ENCODE assay signal across 8 mouse cellular contexts in genomic region chr5:137045402-137046323, GRCm38 (mm10). TPM values are rescaled to one million over a fixed set of nuclear protein-coding genes. Genes with fewer than 3 reads are reported as not detected.
DNase-seq lines count a peak whose midpoint lies in the region; ATAC-seq and TF ChIP-seq lines count a peak whose summit lies in the region.

Gene Ap1s1 (minus strand): TSS chr5:137046135.

- peak; percentile 97 for DNase-seq in CD4-positive helper T cell, adult 2 months (ENCODE audit: low read depth, low spot score)
- peak; percentile 98 for DNase-seq in brain, embryonic 18.5 days (ENCODE audit: low read depth, low spot score)
- DNase-seq in kidney, postnatal 0 days (ENCODE audit: low spot score) = peak; percentile 98
- peak; percentile 99 for DNase-seq in liver, embryonic 11.5 days (ENCODE audit: low spot score)
- DNase-seq in naive thymus-derived CD4-positive, alpha-beta T cell, adult 2 months (ENCODE audit: low read depth) = peak; percentile 99

- peak within 1 kb of the TSS; percentile 83 for H3K9ac ChIP-seq in heart, embryonic 12.5 days
- peak within 1 kb of the TSS; percentile 74 for H3K9ac ChIP-seq in kidney, postnatal 0 days (ENCODE audit: low read depth, low read length)
- H3K9ac ChIP-seq in liver, embryonic 11.5 days (ENCODE audit: low read depth, low read length) = peak within 1 kb of the TSS; percentile 77
- peak within 1 kb of the TSS; percentile 63 for H3K9ac ChIP-seq in stomach, embryonic 14.5 days (replicated peaks; ENCODE audit: low read depth, low read length)

- TF ChIP-seq CTCF in kidney, postnatal 0 days (IDR thresholded peaks at IDR 0.05; ENCODE audit: low read depth) = no peak

- H3K4me1 ChIP-seq in heart, embryonic 12.5 days (replicated peaks) = peaks cover 16% of the 10 kb centered on the region
- H3K4me1 ChIP-seq in kidney, postnatal 0 days (replicated peaks; ENCODE audit: insufficient read depth, low read length) = peaks cover 7% of the 10 kb centered on the region
- H3K4me1 ChIP-seq in liver, embryonic 11.5 days (replicated peaks; ENCODE audit: control insufficient read depth, insufficient read depth, low read length) = peaks cover 6% of the 10 kb centered on the region
- H3K4me1 ChIP-seq in stomach, embryonic 14.5 days (ENCODE audit: control insufficient read depth, insufficient read depth, low read length) = peaks cover 9% of the 10 kb centered on the region

- peak; percentile 86 for ATAC-seq in erythroid progenitor cell, adult 5-6 weeks (replicated peaks; ENCODE audit: low FRiP score, poor library complexity, severe bottlenecking)
- peak; percentile 90 for ATAC-seq in heart, embryonic 12.5 days (ENCODE audit: insufficient number of reproducible peaks, low FRiP score)
- ATAC-seq in kidney, postnatal 0 days (replicated peaks; ENCODE audit: low FRiP score, low read depth) = peak; percentile 91
- peak; percentile 89 for ATAC-seq in liver, embryonic 11.5 days (replicated peaks; ENCODE audit: low FRiP score)
- ATAC-seq in stomach, embryonic 14.5 days (ENCODE audit: insufficient number of reproducible peaks, insufficient read depth, low FRiP score, low read depth) = peak; percentile 92

- peak within 1 kb of the TSS; percentile 68 for H3K4me3 ChIP-seq in heart, embryonic 12.5 days
- H3K4me3 ChIP-seq in kidney, postnatal 0 days (replicated peaks; ENCODE audit: low read depth, low read length) = peak within 1 kb of the TSS; percentile 65
- peak within 1 kb of the TSS; percentile 90 for H3K4me3 ChIP-seq in liver, embryonic 11.5 days (ENCODE audit: low read depth, low read length)
- H3K4me3 ChIP-seq in stomach, embryonic 14.5 days (ENCODE audit: low read depth, low read length) = peak within 1 kb of the TSS; percentile 77

- H3K27ac ChIP-seq in heart, embryonic 12.5 days (ENCODE audit: poor library complexity, severe bottlenecking) = peak within 1 kb of the TSS; percentile 41
- peak within 1 kb of the TSS; percentile 70 for H3K27ac ChIP-seq in kidney, postnatal 0 days
- peak within 1 kb of the TSS; percentile 63; the same call in 1 of the 2 replicates for H3K27ac ChIP-seq in liver, embryonic 11.5 days (ENCODE audit: low read depth, low read length)
- H3K27ac ChIP-seq in stomach, embryonic 14.5 days (ENCODE audit: low read length) = peak within 1 kb of the TSS; percentile 74; the same call in 1 of the 2 replicates

- peaks cover 21% of the 10 kb centered on the region for H3K36me3 ChIP-seq in heart, embryonic 12.5 days
- peaks cover 8% of the 10 kb centered on the region; the same call in 1 of the 2 replicates for H3K36me3 ChIP-seq in kidney, postnatal 0 days (ENCODE audit: insufficient read depth, low read length)
- peaks cover 7% of the 10 kb centered on the region; the same call in 1 of the 2 replicates for H3K36me3 ChIP-seq in liver, embryonic 11.5 days (ENCODE audit: control insufficient read depth, insufficient read depth, low read length)
- peaks cover 9% of the 10 kb centered on the region for H3K36me3 ChIP-seq in stomach, embryonic 14.5 days (ENCODE audit: control insufficient read depth, insufficient read depth, low read length)

- under 1% methylated on average over 48 of the region's 48 CpGs for WGBS in heart, embryonic 12.5 days
- WGBS in kidney, postnatal 0 days = under 1% methylated on average over 48 of the region's 48 CpGs
- WGBS in liver, embryonic 11.5 days = 1% methylated on average over 48 of the region's 48 CpGs
- WGBS in stomach, embryonic 14.5 days = 1% methylated on average over 48 of the region's 48 CpGs

- no peaks in the 10 kb centered on the region for H3K9me3 ChIP-seq in heart, embryonic 12.5 days (replicated peaks)
- H3K9me3 ChIP-seq in kidney, postnatal 0 days (replicated peaks; ENCODE audit: low read length) = no peaks in the 10 kb centered on the region
- no peaks in the 10 kb centered on the region for H3K9me3 ChIP-seq in liver, embryonic 11.5 days (ENCODE audit: control insufficient read depth, low read length)
- H3K9me3 ChIP-seq in stomach, embryonic 14.5 days (ENCODE audit: control insufficient read depth, low read depth, low read length) = no peaks in the 10 kb centered on the region

- 0 out of 2 replicates have a peak, but pooled peaks cover 3% of the 10 kb centered on the region for H3K27me3 ChIP-seq in heart, embryonic 12.5 days (replicated peaks)
- no peaks in the 10 kb centered on the region for H3K27me3 ChIP-seq in kidney, postnatal 0 days (ENCODE audit: insufficient read depth, low read length)
- no peaks in the 10 kb centered on the region for H3K27me3 ChIP-seq in liver, embryonic 11.5 days (replicated peaks; ENCODE audit: control insufficient read depth, insufficient read depth, low read length)
- H3K27me3 ChIP-seq in stomach, embryonic 14.5 days (ENCODE audit: control insufficient read depth, insufficient read depth, low read length) = no peaks in the 10 kb centered on the region

- peak within 1 kb of the TSS; percentile 83 for H3K4me2 ChIP-seq in heart, embryonic 12.5 days
- peak within 1 kb of the TSS; percentile 62 for H3K4me2 ChIP-seq in kidney, postnatal 0 days (ENCODE audit: low read length)
- H3K4me2 ChIP-seq in liver, embryonic 11.5 days = peak within 1 kb of the TSS; percentile 93
- peak within 1 kb of the TSS; percentile 89 for H3K4me2 ChIP-seq in stomach, embryonic 14.5 days (replicated peaks; ENCODE audit: low read depth, low read length)

RNA-seq across cellular contexts. Expression of gene Ap1s1, which starts in this region (rescaled TPM):
- 6.5 and 8.4 TPM in 2 replicates for total RNA-seq in erythroid progenitor cell, adult 5-6 weeks (2015; ENCODE audit: low replicate concordance)
- total RNA-seq in erythroid progenitor cell, adult 5-6 weeks (2017; ENCODE audit: low replicate concordance) = 18.7 and 26.5 TPM in 2 replicates
- polyA plus RNA-seq in heart, embryonic 12.5 days (2016; fragmentation: Nextera tagmentation; extraction: Ambion mirVana) = 143 and 145 TPM in 2 replicates
- polyA plus RNA-seq in kidney, postnatal 0 days (2015; fragmentation: Nextera tagmentation; extraction: Ambion mirVana) = 160 and 172 TPM in 2 replicates
- polyA plus RNA-seq in liver, embryonic 11.5 days (2014; fragmentation: Nextera tagmentation; extraction: Ambion mirVana) = 163 and 175 TPM in 2 replicates
- polyA plus RNA-seq in stomach, embryonic 14.5 days (2014; fragmentation: Nextera tagmentation; extraction: Ambion mirVana) = 146 and 159 TPM in 2 replicates

Comparison
In these comparisons a context has a peak if more than half of its experiments do, and no peak if none do; other contexts are left out.
1. Peak in every context shown above with its lines: DNase-seq, ATAC-seq, H3K4me3 ChIP-seq and H3K27ac ChIP-seq.